Mouse (Mus musculus) heart, embryonic 12.5 days (tissue): ENCODE results near the gene Prrt1. TPM values are rescaled to one million over a fixed set of nuclear protein-coding genes. Genes with fewer than 3 reads are reported as not detected.

Experiments
- ATAC-seq: fragments of 200-750 bp; cut with Nextera tagmentation; 2 replicates; pipeline ENCODE4 v1.8.0; 2017; ENCODE audit warnings: moderate TSS enrichment, moderate library complexity; ENCODE audit not compliant: insufficient number of reproducible peaks, low FRiP score
- H3K27ac ChIP-seq: fragments of 300-500 bp; sonication (generic); 2 replicates; pipeline ENCODE4 v1.5.1; 2016; ENCODE audit warnings: mild to moderate bottlenecking, moderate library complexity; ENCODE audit not compliant: poor library complexity, severe bottlenecking
- H3K27me3 ChIP-seq: fragments of 300-500 bp; sonication (generic); replicated peaks from 2 replicates; pipeline ENCODE4 v1.6.1; 2016; ENCODE audit warnings: mild to moderate bottlenecking, moderate library complexity
- H3K36me3 ChIP-seq: fragments of 300-500 bp; sonication (generic); 2 replicates; pipeline ENCODE4 v1.6.1; 2016; ENCODE audit warnings: mild to moderate bottlenecking, moderate library complexity
- H3K4me1 ChIP-seq: fragments of 300-500 bp; sonication (generic); replicated peaks from 2 replicates; pipeline ENCODE4 v1.6.1; 2016; ENCODE audit warnings: mild to moderate bottlenecking
- H3K4me2 ChIP-seq: fragments of 300-500 bp; sonication (generic); 2 replicates; pipeline ENCODE4 v1.6.1; 2016; ENCODE audit warnings: mild to moderate bottlenecking, moderate library complexity
- H3K4me3 ChIP-seq: fragments of 300-500 bp; sonication (generic); 2 replicates; pipeline ENCODE4 v1.5.1; 2016; ENCODE audit warnings: mild to moderate bottlenecking
- H3K9ac ChIP-seq: fragments of 300-500 bp; sonication (generic); 2 replicates; pipeline ENCODE4 v1.6.1; 2016; ENCODE audit warnings: mild to moderate bottlenecking, moderate library complexity
- H3K9me3 ChIP-seq: fragments of 300-500 bp; sonication (generic); replicated peaks from 2 replicates; pipeline ENCODE4 v1.6.1; 2016; ENCODE audit warnings: mild to moderate bottlenecking, moderate library complexity
- whole genome bisulfite sequencing: fragments of 180-500 bp; shearing (Covaris S2); methylation state at CpG from one replicate; pipeline ENCODE4 v1.1.7; 2016; 5-methylcytosine and 5-hydroxymethylcytosine counted together
- polyA plus RNA-seq: library from polyadenylated mRNA; unstranded; fragments of >200 nt; fragmentation: Nextera tagmentation; extraction: Ambion mirVana; gene quantifications from 2 replicates; pipeline ENCODE4 v1.2.1, GENCODE M21; 2016

Prrt1 gene
- polyA plus RNA-seq, 1 experiment from 2014 or later = not detected

- Histone ChIP-seq H3K4me1 (peaks cover 48% of the 10 kb centered on the region), H3K36me3 (peaks cover 22% of the 10 kb centered on the region), H3K4me2 (peak overlapping the region; percentile 86), H3K9ac (0 out of 2 replicates have a peak overlapping the region, but pooled peaks have one; percentile 80), H3K9me3 (no peaks in the 10 kb centered on the region), H3K4me3 (peak overlapping the region; percentile 62; the same call in 1 of the 2 replicates), H3K27me3 (no peaks in the 10 kb centered on the region), H3K27ac (no peak overlapping the region)
- 82% methylated on average over 12 of the region's 12 CpGs for WGBS
- no peak for ATAC-seq
Observed at GRCm38 (mm10) chr17:34601796-34602195, 27.5 kb upstream of the Prrt1 start.

- H3K4me1 ChIP-seq = peaks cover 50% of the 10 kb centered on the region
- H3K4me2 ChIP-seq = peak within 1 kb of the TSS; percentile 92
- WGBS = 1% methylated on average over 30 of the region's 30 CpGs
Observed at GRCm38 (mm10) chr17:34603375-34604060, 25.8 kb upstream of the Prrt1 start, which contains the start of gene Rnf5. Gene Rnf5 (minus strand): TSS chr17:34603690.

GRCm38 (mm10) chr17:34604061-34604508, 25.2 kb upstream of the Prrt1 start, which contains the start of gene Agpat1:
Gene Agpat1 (plus strand): TSS chr17:34604262.
- Histone ChIP-seq H3K9ac (peak within 1 kb of the TSS; percentile 87), H3K4me2 (peak within 1 kb of the TSS; percentile 92), H3K4me1 (peaks cover 51% of the 10 kb centered on the region), H3K9me3 (no peaks in the 10 kb centered on the region), H3K36me3 (peaks cover 31% of the 10 kb centered on the region), H3K27ac (peak within 1 kb of the TSS; percentile 90), H3K4me3 (peak within 1 kb of the TSS; percentile 69), H3K27me3 (no peaks in the 10 kb centered on the region)
- peak; percentile 91 for ATAC-seq
- WGBS = under 1% methylated on average over 30 of the region's 35 CpGs

More at GRCm38 (mm10) chr17:34603375-34604060, 25.8 kb upstream of the Prrt1 start, which contains the start of gene Rnf5:
- peak within 1 kb of the TSS; percentile 69 for H3K4me3 ChIP-seq
- ATAC-seq = peak; percentile 94
- H3K27ac ChIP-seq = peak within 1 kb of the TSS; percentile 90
- H3K27me3 ChIP-seq = no peaks in the 10 kb centered on the region
- H3K9ac ChIP-seq = peak within 1 kb of the TSS; percentile 80
- H3K9me3 ChIP-seq = no peaks in the 10 kb centered on the region
- peaks cover 31% of the 10 kb centered on the region for H3K36me3 ChIP-seq

- no peak for ATAC-seq
- Histone ChIP-seq H3K4me1 (peaks cover 49% of the 10 kb centered on the region), H3K36me3 (peaks cover 31% of the 10 kb centered on the region)
Observed at GRCm38 (mm10) chr17:34604511-34605237, 24.7 kb upstream of the Prrt1 start.

GRCm38 (mm10) chr17:34605609-34606008, 23.7 kb upstream of the Prrt1 start:
- H3K27me3 ChIP-seq = no peaks in the 10 kb centered on the region
- H3K9me3 ChIP-seq = no peaks in the 10 kb centered on the region
- 2% methylated on average over 25 of the region's 30 CpGs for WGBS
- peak; percentile 69 for ATAC-seq
- peaks cover 27% of the 10 kb centered on the region for H3K36me3 ChIP-seq
- peak overlapping the region; percentile 92 for H3K4me2 ChIP-seq
- peak overlapping the region; percentile 69 for H3K4me3 ChIP-seq
- H3K27ac ChIP-seq = peak overlapping the region; percentile 90
- peaks cover 49% of the 10 kb centered on the region for H3K4me1 ChIP-seq
- H3K9ac ChIP-seq = peak overlapping the region; percentile 87

More at GRCm38 (mm10) chr17:34604511-34605237, 24.7 kb upstream of the Prrt1 start:
- Histone ChIP-seq H3K27ac (peak overlapping the region; percentile 90), H3K27me3 (no peaks in the 10 kb centered on the region), H3K4me2 (peak overlapping the region; percentile 92), H3K9ac (peak overlapping the region; percentile 87), H3K4me3 (peak overlapping the region; percentile 69), H3K9me3 (no peaks in the 10 kb centered on the region)
- 19% methylated on average over 24 of the region's 24 CpGs for WGBS

GRCm38 (mm10) chr17:34606186-34607039, 22.9 kb upstream of the Prrt1 start:
- H3K36me3 ChIP-seq = peaks cover 28% of the 10 kb centered on the region
- H3K9me3 ChIP-seq = no peaks in the 10 kb centered on the region
- no peak for ATAC-seq
- peak overlapping the region; percentile 87 for H3K9ac ChIP-seq
- H3K4me2 ChIP-seq = peak overlapping the region; percentile 92
- peaks cover 49% of the 10 kb centered on the region for H3K4me1 ChIP-seq
- peak overlapping the region; percentile 69 for H3K4me3 ChIP-seq
- H3K27me3 ChIP-seq = no peaks in the 10 kb centered on the region
- 15% methylated on average over 32 of the region's 32 CpGs for whole genome bisulfite sequencing
- peak overlapping the region; percentile 90 for H3K27ac ChIP-seq

- Histone ChIP-seq H3K36me3 (peaks cover 38% of the 10 kb centered on the region), H3K27ac (no peak overlapping the region), H3K4me3 (no peak overlapping the region), H3K4me2 (no peak overlapping the region), H3K27me3 (no peaks in the 10 kb centered on the region), H3K4me1 (peaks cover 38% of the 10 kb centered on the region), H3K9me3 (no peaks in the 10 kb centered on the region), H3K9ac (0 out of 2 replicates have a peak overlapping the region, but pooled peaks have one; percentile 42)
- WGBS = 84% methylated on average over 7 of the region's 7 CpGs
- no peak for ATAC-seq
Observed at GRCm38 (mm10) chr17:34607997-34608396, 21.3 kb upstream of the Prrt1 start.

- H3K9me3 ChIP-seq = no peaks in the 10 kb centered on the region
- H3K27me3 ChIP-seq = no peaks in the 10 kb centered on the region
- 91% methylated on average over 8 of the region's 8 CpGs for WGBS
- no peak overlapping the region for H3K9ac ChIP-seq
- peaks cover 29% of the 10 kb centered on the region for H3K4me1 ChIP-seq
- H3K4me2 ChIP-seq = no peak overlapping the region
- no peak overlapping the region for H3K4me3 ChIP-seq
- peaks cover 63% of the 10 kb centered on the region for H3K36me3 ChIP-seq
- no peak for ATAC-seq
- no peak overlapping the region for H3K27ac ChIP-seq
Observed at GRCm38 (mm10) chr17:34611050-34611449, 18.3 kb upstream of the Prrt1 start.

- Histone ChIP-seq H3K9me3 (no peaks in the 10 kb centered on the region), H3K27ac (no peak overlapping the region), H3K27me3 (no peaks in the 10 kb centered on the region), H3K4me1 (peaks cover 10% of the 10 kb centered on the region), H3K9ac (no peak overlapping the region), H3K4me2 (no peak overlapping the region), H3K4me3 (no peak overlapping the region), H3K36me3 (peaks cover 71% of the 10 kb centered on the region)
- WGBS = 83% methylated on average over 11 of the region's 11 CpGs
- ATAC-seq = no peak
Observed at GRCm38 (mm10) chr17:34613054-34613645, 16.2 kb upstream of the Prrt1 start.

- Histone ChIP-seq H3K9me3 (no peaks in the 10 kb centered on the region), H3K27ac (no peak overlapping the region), H3K4me1 (peaks cover 4% of the 10 kb centered on the region), H3K4me2 (no peak overlapping the region), H3K4me3 (no peak overlapping the region), H3K9ac (no peak overlapping the region), H3K27me3 (no peaks in the 10 kb centered on the region), H3K36me3 (peaks cover 70% of the 10 kb centered on the region)
- 85% methylated on average over 10 of the region's 10 CpGs for WGBS
- no peak for ATAC-seq
Observed at GRCm38 (mm10) chr17:34613830-34614229, 15.5 kb upstream of the Prrt1 start.
